Mouse (Mus musculus): ENCODE measurements around the gene Rbmx2.
A peak's percentile ranks its signal among the peaks of the same experiment; 100 is the strongest.

The Rbmx2 gene

DNA sequence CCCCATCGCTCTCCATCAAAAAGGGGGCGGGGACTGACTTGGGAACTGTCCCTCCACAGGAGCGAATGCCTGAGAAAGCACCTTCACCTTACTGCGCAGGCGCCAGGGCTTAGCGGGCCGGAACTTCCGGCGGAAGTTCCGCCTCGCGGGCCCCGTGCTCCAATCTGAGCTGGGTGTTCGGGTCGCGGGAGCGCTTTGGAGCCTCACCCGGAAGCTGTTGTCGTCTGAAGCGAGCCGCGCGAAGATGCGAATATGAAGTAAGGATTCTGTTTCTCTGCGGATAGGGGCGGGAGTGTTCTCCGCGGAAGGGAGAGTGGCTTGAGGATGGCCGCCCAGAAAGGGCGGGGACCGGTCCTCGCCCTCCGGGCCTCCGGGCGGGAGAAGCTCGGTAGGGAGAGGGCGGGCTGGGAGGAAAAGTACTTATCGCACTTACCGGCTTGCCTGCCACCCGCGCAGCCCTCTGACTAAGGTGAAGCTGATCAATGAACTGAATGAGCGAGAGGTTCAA, at the start of gene Rbmx2:
Gene Rbmx2 (plus strand): TSS at position 141 of the 508 bp plus-strand sequence.
- peak; percentile 86 to 88 for DNase-seq (ENCODE audit: low spot score in 2 of 2)

DNA sequence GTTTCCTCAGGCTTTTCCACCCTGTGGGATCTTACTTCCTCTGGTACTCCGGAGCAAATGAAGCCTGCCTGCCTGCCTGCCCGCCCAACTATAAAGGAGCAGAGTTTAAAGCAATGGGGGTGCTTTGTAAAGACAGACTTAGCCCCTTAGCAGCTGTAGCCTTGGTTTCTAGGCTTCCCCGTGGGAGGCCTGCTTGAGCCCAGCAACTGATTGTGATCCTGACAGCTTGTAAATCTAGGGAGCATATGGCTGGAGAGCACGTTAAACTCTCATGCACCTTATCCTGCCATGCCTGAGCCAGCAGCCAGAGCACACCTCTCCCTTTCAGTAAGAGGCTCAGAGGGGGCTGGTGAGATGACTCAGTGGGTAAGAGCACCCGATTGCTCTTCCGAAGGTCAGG, 28.0 kb upstream of the Rbmx2 start:
- DNase-seq (ENCODE audit: low spot score in 2 of 2) = no peak

DNA sequence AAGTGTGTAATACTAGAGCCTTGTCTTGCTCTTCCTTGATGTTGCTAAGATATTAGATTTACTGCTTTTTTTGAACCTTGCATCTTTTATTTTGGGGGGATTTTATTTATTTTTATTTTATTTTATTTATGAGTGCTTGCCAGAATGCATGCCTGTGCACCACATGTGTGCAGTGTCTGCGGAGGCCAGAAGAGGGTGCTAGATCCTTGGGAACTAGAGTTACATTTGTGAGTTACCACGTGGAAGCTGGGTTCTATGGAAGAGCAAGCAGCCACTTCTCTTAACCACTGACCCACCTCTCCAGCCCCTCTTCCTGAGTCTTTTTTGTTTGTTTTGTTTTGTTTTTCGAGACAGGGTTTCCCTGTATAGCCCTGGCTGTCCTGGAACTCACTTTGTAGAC, 25.2 kb upstream of the Rbmx2 start:
- DNase-seq (ENCODE audit: low spot score in 2 of 2) = no peak

DNA sequence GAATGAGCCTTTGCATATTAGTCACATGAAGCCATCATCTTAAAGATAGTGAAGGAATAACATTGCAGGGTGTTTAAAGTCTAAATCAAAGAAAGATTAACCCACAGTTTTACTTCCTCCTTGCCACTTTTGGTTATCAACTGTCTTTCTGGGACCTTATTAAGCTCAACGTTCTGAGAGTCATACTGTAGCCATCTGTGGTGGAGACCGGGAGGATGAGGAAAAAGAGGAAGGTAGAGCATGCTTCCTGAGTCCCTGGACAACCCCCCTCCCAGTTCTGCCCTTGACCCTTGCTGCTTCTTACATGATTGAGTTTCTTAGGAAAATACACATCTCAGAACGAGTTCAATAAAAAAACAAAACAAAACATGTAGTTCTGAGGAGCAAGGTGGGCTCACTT, 23.1 kb upstream of the Rbmx2 start:
- no peak for DNase-seq (ENCODE audit: low spot score in 2 of 2)

GRCm38 (mm10) chrX:48674171-48674570, 20.6 kb upstream of the Rbmx2 start, which contains the start of gene Gpr119:
Gene Gpr119, minus strand, starts transcription at chrX:48674478.
- DNase-seq (ENCODE audit: low spot score in 2 of 2) = no peak

DNA sequence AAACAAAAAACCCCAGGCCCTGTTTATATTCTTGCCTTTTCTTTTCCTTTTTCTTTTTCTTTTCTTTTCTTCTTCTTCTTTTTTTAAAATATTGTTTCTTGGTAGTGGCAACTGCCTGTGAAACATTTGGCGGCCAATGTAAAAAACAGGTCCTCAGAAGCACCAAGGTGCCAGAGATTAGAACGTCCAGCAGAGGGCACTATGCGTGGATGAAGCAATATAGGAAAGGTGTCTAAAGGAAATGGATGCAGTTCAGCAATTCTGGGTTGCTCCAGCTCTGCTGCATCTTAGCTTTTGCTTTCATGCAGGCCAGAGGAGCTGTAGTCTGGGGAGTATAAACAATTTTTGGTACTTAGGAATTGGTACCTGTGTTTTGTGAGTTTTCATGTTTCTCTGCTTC, 11.4 kb upstream of the Rbmx2 start:
- DNase-seq (ENCODE audit: low spot score in 2 of 2) = peak; percentile 4 to 35

- DNase-seq (ENCODE audit: low spot score in 2 of 2) = no peak
Measured at GRCm38 (mm10) chrX:48683857-48684256, 10.9 kb upstream of the Rbmx2 start.

DNA sequence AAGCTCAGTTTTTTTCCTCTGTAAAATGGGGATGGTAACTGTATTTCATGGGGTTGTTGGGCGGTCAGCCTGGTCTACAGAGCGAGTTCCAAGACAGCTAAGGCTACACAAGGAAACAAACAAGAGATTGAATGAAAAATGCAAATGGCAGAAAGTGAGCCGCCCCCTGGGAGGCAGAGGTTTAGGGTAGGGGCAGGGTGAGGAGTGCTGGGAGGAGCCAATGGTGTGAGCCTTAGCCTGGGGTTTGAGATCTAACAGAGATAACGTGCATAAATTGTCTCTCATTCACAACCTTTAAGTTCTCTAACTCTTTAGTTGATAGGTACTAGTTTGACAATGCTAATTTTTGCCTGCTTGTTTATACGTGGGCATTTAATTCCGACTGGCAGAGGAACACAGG, 344 bp upstream of the Rbmx2 start:
- no peak for DNase-seq (ENCODE audit: low spot score in 2 of 2)

GRCm38 (mm10) chrX:48709701-48710100, 14.9 kb downstream of the Rbmx2 start:
- DNase-seq (ENCODE audit: low spot score in 2 of 2) = no peak

- DNase-seq (ENCODE audit: low spot score in 2 of 2) = no peak
Measured at GRCm38 (mm10) chrX:48712846-48713245, 18.0 kb downstream of the Rbmx2 start.

DNA sequence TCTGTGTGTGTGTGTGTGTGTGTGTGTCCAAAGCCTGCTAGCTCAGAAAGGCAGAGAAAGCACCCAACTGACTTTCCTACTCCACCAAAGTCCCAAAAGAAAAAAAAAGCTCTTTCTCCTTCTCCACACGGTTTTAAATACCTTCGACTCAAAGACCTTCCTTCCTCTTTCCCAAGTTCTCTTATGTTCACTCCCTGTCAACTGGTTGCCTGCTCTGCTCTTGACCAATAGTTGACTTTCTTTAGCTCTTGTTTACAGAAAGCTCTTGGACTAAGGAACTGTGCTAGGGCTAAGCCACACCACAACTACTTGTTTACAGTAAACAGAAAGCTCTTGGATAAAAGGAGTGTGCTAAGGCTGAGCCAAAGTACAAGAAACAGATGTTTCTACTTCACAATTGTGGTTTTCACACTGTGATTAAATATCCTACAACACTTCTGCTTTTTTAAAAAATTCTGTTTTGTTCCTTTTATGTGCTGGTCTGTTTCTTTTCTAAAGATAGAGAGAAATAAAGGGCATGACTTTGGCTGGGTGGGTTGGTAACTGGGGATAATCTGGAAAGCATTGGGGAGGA, 60.0 kb downstream of the Rbmx2 start:
- no peak for DNase-seq (ENCODE audit: low spot score in 2 of 2)

Measured in spleen, postnatal 36 days (tissue).